Mouse (Mus musculus) neural tube, embryonic 10.5 days (tissue): ENCODE data around the gene Rabep2.
A peak's percentile ranks its signal among the peaks of the same experiment; 100 is the strongest.

Experiments used
- DNase-seq: peaks from one replicate; pipeline ENCODE4 v3.0.0-alpha.2; 2017; ENCODE audit warnings: low spot score; ENCODE audit errors: extremely low spot score

Gene Rabep2

GRCm38 (mm10) chr7:126430167-126430566 lies 1.6 kb downstream of the Rabep2 start:
- no peak for DNase-seq

GRCm38 (mm10) chr7:126434726-126435125 lies 6.2 kb downstream of the Rabep2 start:
- no peak for DNase-seq

- no peak for DNase-seq
Measured at GRCm38 (mm10) chr7:126435801-126436200, 7.2 kb downstream of the Rabep2 start.

- peak; percentile 65 for DNase-seq
Measured at GRCm38 (mm10) chr7:126436851-126437250, 8.3 kb downstream of the Rabep2 start.

GRCm38 (mm10) chr7:126440134-126440533 lies 11.6 kb downstream of the Rabep2 start:
- no peak for DNase-seq

- no peak for DNase-seq
Measured at GRCm38 (mm10) chr7:126443997-126444396, 15.4 kb downstream of the Rabep2 start.

- no peak for DNase-seq
Measured at GRCm38 (mm10) chr7:126444536-126444935, 16.0 kb downstream of the Rabep2 start.

- DNase-seq, result no peak
Measured at GRCm38 (mm10) chr7:126445104-126445815, 16.7 kb downstream of the Rabep2 start.

GRCm38 (mm10) chr7:126446217-126446616 lies 17.7 kb downstream of the Rabep2 start:
- DNase-seq, result no peak

- no peak for DNase-seq
Measured at GRCm38 (mm10) chr7:126448481-126448880, 19.9 kb downstream of the Rabep2 start.

- no peak for DNase-seq
Measured at GRCm38 (mm10) chr7:126449991-126450390, 21.4 kb downstream of the Rabep2 start.

GRCm38 (mm10) chr7:126450641-126451040 lies 22.1 kb downstream of the Rabep2 start:
- DNase-seq, result no peak

GRCm38 (mm10) chr7:126452244-126452643 lies 23.7 kb downstream of the Rabep2 start:
- DNase-seq, result no peak

- no peak for DNase-seq
Measured at GRCm38 (mm10) chr7:126453861-126454260, 25.3 kb downstream of the Rabep2 start.

GRCm38 (mm10) chr7:126455242-126455641 lies 26.7 kb downstream of the Rabep2 start:
- DNase-seq, result no peak

- no peak for DNase-seq
Measured at GRCm38 (mm10) chr7:126456382-126457266, 28.1 kb downstream of the Rabep2 start.

GRCm38 (mm10) chr7:126458225-126458624 lies 29.7 kb downstream of the Rabep2 start:
- no peak for DNase-seq

- no peak for DNase-seq
Measured at GRCm38 (mm10) chr7:126458844-126459618, 30.5 kb downstream of the Rabep2 start.

GRCm38 (mm10) chr7:126460623-126461399 lies 32.3 kb downstream of the Rabep2 start:
- no peak for DNase-seq

- no peak for DNase-seq
Measured at GRCm38 (mm10) chr7:126461626-126462025, 33.1 kb downstream of the Rabep2 start.

GRCm38 (mm10) chr7:126463004-126463403 lies 34.4 kb downstream of the Rabep2 start, which contains the start of gene Atp2a1:
Atp2a1 (minus strand) TSS chr7:126463108.
- DNase-seq, result no peak
